Mouse (Mus musculus) layer of hippocampus, adult 18-20 months (tissue): ENCODE measurements around the gene Ndufa11. TPM values are rescaled to one million over a fixed set of nuclear protein-coding genes. Genes with fewer than 3 reads are reported as not detected.
A peak's percentile ranks its signal among the peaks of the same experiment; 100 is the strongest.

ENCODE experiments used
- DNase-seq, 2 experiments: peaks; one replicate each; pipeline ENCODE4 v3.0.0; 2022; ENCODE audit warnings: low spot score in 2 of 2
- total RNA-seq, 2 experiments: library from RNA; stranded (reverse); gene quantifications; 2 replicates each; pipeline ENCODE4 v1.2.3; 2021

Ndufa11 gene
- total RNA-seq, 2 experiments from 2014 or later = 213 to 228 TPM

GRCm38 (mm10) chr17:56757416-56758123, 40.0 kb downstream of the Ndufa11 start, which contains the start of gene Nrtn:
TSS of gene Nrtn (minus strand) at chr17:56757530.
- peak in 1 of 2 experiments; percentile 61 for DNase-seq

- DNase-seq = peak in 1 of 2 experiments; percentile 67
Measured at GRCm38 (mm10) chr17:56758132-56758531, 40.6 kb downstream of the Ndufa11 start.

GRCm38 (mm10) chr17:56759261-56759660, 41.7 kb downstream of the Ndufa11 start:
- no peak for DNase-seq

GRCm38 (mm10) chr17:56761077-56761476, 43.5 kb downstream of the Ndufa11 start:
- no peak for DNase-seq

GRCm38 (mm10) chr17:56761991-56762410, 44.4 kb downstream of the Ndufa11 start:
- DNase-seq = peak; percentile 79 to 88

GRCm38 (mm10) chr17:56762769-56763731, 45.5 kb downstream of the Ndufa11 start:
- DNase-seq = peak in 1 of 2 experiments; percentile 77

- no peak for DNase-seq
Measured at GRCm38 (mm10) chr17:56763741-56764250, 46.2 kb downstream of the Ndufa11 start.

- peak; percentile 89 to 91 for DNase-seq
Measured at GRCm38 (mm10) chr17:56764474-56765354, 47.1 kb downstream of the Ndufa11 start, which contains the start of gene Dus3l. TSS of gene Dus3l (plus strand) at chr17:56764757.

- DNase-seq = no peak
Measured at GRCm38 (mm10) chr17:56765431-56765830, 47.9 kb downstream of the Ndufa11 start.

GRCm38 (mm10) chr17:56766631-56767405, 49.3 kb downstream of the Ndufa11 start:
- no peak for DNase-seq

GRCm38 (mm10) chr17:56767531-56768135, 50.1 kb downstream of the Ndufa11 start:
- no peak for DNase-seq

GRCm38 (mm10) chr17:56768941-56769340, 51.4 kb downstream of the Ndufa11 start:
- no peak for DNase-seq

GRCm38 (mm10) chr17:56769950-56770349, 52.4 kb downstream of the Ndufa11 start, which contains the start of gene Prr22:
TSS of gene Prr22 (plus strand) at chr17:56770250.
- DNase-seq = no peak

Other genes starting within 250 kb of the Ndufa11 start
- gene Ptprs, start 241.3 kb upstream of the Ndufa11 start, total RNA-seq = 100 to 1,000 TPM; 608 to 624 TPM
- gene Znrf4, start 205.3 kb upstream of the Ndufa11 start, total RNA-seq = not detected
- gene Gm20219, start 163.4 kb upstream of the Ndufa11 start, total RNA-seq = 1 to 10 TPM; 2.6 to 4.0 TPM
- 100 to 1,000 TPM; 116 to 133 TPM for gene Safb2, start 133.2 kb upstream of the Ndufa11 start, total RNA-seq
- gene Safb, start 132.9 kb upstream of the Ndufa11 start, total RNA-seq = 100 to 1,000 TPM; 162 to 163 TPM
- gene 2410015M20Rik, start 108.0 kb upstream of the Ndufa11 start, total RNA-seq = 100 to 1,000 TPM; 143 to 147 TPM
- 100 to 1,000 TPM; 414 to 418 TPM for gene Rpl36, start 104.4 kb upstream of the Ndufa11 start, total RNA-seq
- 10 to 100 TPM; 60.1 to 61.6 TPM for gene Lonp1, start 90.9 kb upstream of the Ndufa11 start, total RNA-seq
- 1 to 10 TPM; 1.1 to 1.3 TPM for gene Catsperd, start 89.6 kb upstream of the Ndufa11 start, total RNA-seq
- 10 to 100 TPM; 87.2 to 89.0 TPM for gene Ranbp3, start 44.5 kb upstream of the Ndufa11 start, total RNA-seq
- 10 to 100 TPM in 1 of 2 experiments, 1 to 10 TPM in 1; 9.6 to 10.2 TPM for gene Vmac, start 255 bp downstream of the Ndufa11 start, total RNA-seq
- gene Nrtn, start 39.8 kb downstream of the Ndufa11 start, total RNA-seq = 1 to 10 TPM; 1.6 to 3.4 TPM
- gene Dus3l, start 47.0 kb downstream of the Ndufa11 start, total RNA-seq = 10 to 100 TPM; 63.4 to 68.8 TPM
- gene Prr22, start 52.5 kb downstream of the Ndufa11 start, total RNA-seq = 1 to 10 TPM in 1 of 2 experiments, under 1 TPM in 1; 0.99 to 1.2 TPM
- gene Rfx2, start 113.2 kb downstream of the Ndufa11 start, total RNA-seq = 1 to 10 TPM; 4.8 to 5.7 TPM
- not detected for gene Acsbg2, start 156.7 kb downstream of the Ndufa11 start, total RNA-seq
- gene 1700061G19Rik, start 157.7 kb downstream of the Ndufa11 start, total RNA-seq = under 1 TPM in 1 of 2 experiments, not detected in 1; 0.15 TPM
- 10 to 100 TPM; 96.2 to 98.2 TPM for gene Mllt1, start 217.6 kb downstream of the Ndufa11 start, total RNA-seq